Mouse (Mus musculus): ENCODE data around the gene Gm20815.
"Not testable (repeated sequence)": the region's sequence is repeated elsewhere in the genome, so short reads cannot be mapped to it uniquely, and the experiment has no call there.

Gm20815 gene

GRCm38 (mm10) chrY:8835069-8835468 lies at the start of gene Gm20815:
Gene Gm20815 (minus strand): TSS chrY:8835169.
- DNase-seq, result not testable (repeated sequence)

All from lung, postnatal 10 days (tissue).